Mouse (Mus musculus): ENCODE results near the gene Galns.
A peak's percentile ranks its signal among the peaks of the same experiment; 100 is the strongest.

Galns gene

GRCm38 (mm10) chr8:122564363-122565352 is 46.6 kb downstream of the Galns start:
- DNase-seq, result no peak

GRCm38 (mm10) chr8:122561199-122561598 is 50.1 kb downstream of the Galns start:
- peak; percentile 74 for DNase-seq

GRCm38 (mm10) chr8:122558671-122559349 is 52.5 kb downstream of the Galns start:
- no peak for DNase-seq

GRCm38 (mm10) chr8:122557248-122558038 is 53.8 kb downstream of the Galns start:
- DNase-seq, result no peak

- DNase-seq, result no peak
These were observed 54.9 kb downstream of the Galns start for GRCm38 (mm10) chr8:122556030-122557009.

GRCm38 (mm10) chr8:122554786-122555185 is 56.5 kb downstream of the Galns start:
- DNase-seq, result peak; percentile 83

GRCm38 (mm10) chr8:122551265-122552051 is 59.8 kb downstream of the Galns start, which contains the start of gene Piezo1:
Gene Piezo1, minus strand, starts transcription at chr8:122551329.
- DNase-seq, result peak; percentile 75

GRCm38 (mm10) chr8:122550995-122551264 is 60.3 kb downstream of the Galns start:
- DNase-seq, result no peak

- no peak for DNase-seq
These were observed 60.8 kb downstream of the Galns start for GRCm38 (mm10) chr8:122550234-122550994.

- no peak for DNase-seq
These were observed 62.3 kb downstream of the Galns start for GRCm38 (mm10) chr8:122548891-122549439.

- no peak for DNase-seq
These were observed 62.9 kb downstream of the Galns start for GRCm38 (mm10) chr8:122548331-122548730.

GRCm38 (mm10) chr8:122547815-122548214 is 63.4 kb downstream of the Galns start:
- DNase-seq, result peak; percentile 61

- DNase-seq, result no peak
These were observed 64.3 kb downstream of the Galns start for GRCm38 (mm10) chr8:122546811-122547453.

- DNase-seq, result no peak
These were observed 65.1 kb downstream of the Galns start for GRCm38 (mm10) chr8:122546066-122546755.

GRCm38 (mm10) chr8:122544138-122544537 is 67.1 kb downstream of the Galns start:
- no peak for DNase-seq

- DNase-seq, result no peak
These were observed 72.8 kb downstream of the Galns start for GRCm38 (mm10) chr8:122538310-122539076.

GRCm38 (mm10) chr8:122537812-122538211 is 73.5 kb downstream of the Galns start:
- DNase-seq, result no peak

- DNase-seq, result no peak
These were observed 74.2 kb downstream of the Galns start for GRCm38 (mm10) chr8:122537033-122537432.

All from layer of hippocampus, adult 9-11 months (tissue).